Mouse (Mus musculus): ENCODE measurements around the gene Gnas. TPM values are rescaled to one million over a fixed set of nuclear protein-coding genes. Genes with fewer than 3 reads are reported as not detected.

Gene Gnas
- polyA plus RNA-seq (2012; rRNA removed), result 139 and 161 TPM in 2 replicates

- Histone ChIP-seq H3K4me1 (ENCODE audit: control insufficient read depth, insufficient read depth, low read length) (peaks cover 27% of the 10 kb centered on the region), H3K27ac (ENCODE audit: control insufficient read depth, insufficient read depth, low read depth, low read length) (no peak within 1 kb of the TSS), H3K4me3 (ENCODE audit: control insufficient read depth, low read depth, low read length) (peak within 1 kb of the TSS; percentile 20), H3K36me3 (ENCODE audit: control insufficient read depth, insufficient read depth, low read length) (no peaks in the 10 kb centered on the region; the same call in 1 of the 2 replicates), H3K27me3 (ENCODE audit: control insufficient read depth, insufficient read depth, low read length) (no peaks in the 10 kb centered on the region)
- no peak for TF ChIP-seq CTCF (IDR thresholded peaks at IDR 0.05; ENCODE audit: control insufficient read depth, insufficient read depth, insufficient replicate concordance, low read depth, low read length)
- TF ChIP-seq POLR2A (IDR thresholded peaks at IDR 0.05; ENCODE audit: control insufficient read depth, low read depth, low read length), result no peak
Observed at GRCm38 (mm10) chr2:174284011-174284410, at the start of gene Gnas. Gnas (plus strand) TSS chr2:174284320.

GRCm38 (mm10) chr2:174242431-174242830, 41.7 kb upstream of the Gnas start:
- TF ChIP-seq POLR2A (IDR thresholded peaks at IDR 0.05; ENCODE audit: control insufficient read depth, low read depth, low read length) (no peak), CTCF (IDR thresholded peaks at IDR 0.05; ENCODE audit: control insufficient read depth, insufficient read depth, insufficient replicate concordance, low read depth, low read length) (no peak)
- H3K4me1 ChIP-seq (ENCODE audit: control insufficient read depth, insufficient read depth, low read length), result no peaks in the 10 kb centered on the region
- H3K4me3 ChIP-seq (ENCODE audit: control insufficient read depth, low read depth, low read length), result no peak overlapping the region
- no peaks in the 10 kb centered on the region for H3K36me3 ChIP-seq (ENCODE audit: control insufficient read depth, insufficient read depth, low read length)
- no peak overlapping the region for H3K27ac ChIP-seq (ENCODE audit: control insufficient read depth, insufficient read depth, low read depth, low read length)
- no peaks in the 10 kb centered on the region for H3K27me3 ChIP-seq (ENCODE audit: control insufficient read depth, insufficient read depth, low read length)

- no peaks in the 10 kb centered on the region for H3K27me3 ChIP-seq (ENCODE audit: control insufficient read depth, insufficient read depth, low read length)
- H3K36me3 ChIP-seq (ENCODE audit: control insufficient read depth, insufficient read depth, low read length), result no peaks in the 10 kb centered on the region
- no peak overlapping the region for H3K4me3 ChIP-seq (ENCODE audit: control insufficient read depth, low read depth, low read length)
- no peaks in the 10 kb centered on the region for H3K4me1 ChIP-seq (ENCODE audit: control insufficient read depth, insufficient read depth, low read length)
- no peak for TF ChIP-seq POLR2A (IDR thresholded peaks at IDR 0.05; ENCODE audit: control insufficient read depth, low read depth, low read length)
- TF ChIP-seq CTCF (IDR thresholded peaks at IDR 0.05; ENCODE audit: control insufficient read depth, insufficient read depth, insufficient replicate concordance, low read depth, low read length), result no peak
- no peak overlapping the region for H3K27ac ChIP-seq (ENCODE audit: control insufficient read depth, insufficient read depth, low read depth, low read length)
Observed at GRCm38 (mm10) chr2:174251963-174252362, 32.2 kb upstream of the Gnas start.

- Histone ChIP-seq H3K4me1 (ENCODE audit: control insufficient read depth, insufficient read depth, low read length) (no peaks in the 10 kb centered on the region), H3K36me3 (ENCODE audit: control insufficient read depth, insufficient read depth, low read length) (no peaks in the 10 kb centered on the region), H3K4me3 (ENCODE audit: control insufficient read depth, low read depth, low read length) (no peak overlapping the region), H3K27ac (ENCODE audit: control insufficient read depth, insufficient read depth, low read depth, low read length) (no peak overlapping the region), H3K27me3 (ENCODE audit: control insufficient read depth, insufficient read depth, low read length) (no peaks in the 10 kb centered on the region)
- TF ChIP-seq CTCF (IDR thresholded peaks at IDR 0.05; ENCODE audit: control insufficient read depth, insufficient read depth, insufficient replicate concordance, low read depth, low read length), result no peak
- TF ChIP-seq POLR2A (IDR thresholded peaks at IDR 0.05; ENCODE audit: control insufficient read depth, low read depth, low read length), result no peak
Observed at GRCm38 (mm10) chr2:174257312-174257711, 26.8 kb upstream of the Gnas start.

- H3K4me3 ChIP-seq (ENCODE audit: control insufficient read depth, low read depth, low read length), result no peak overlapping the region
- TF ChIP-seq CTCF (IDR thresholded peaks at IDR 0.05; ENCODE audit: control insufficient read depth, insufficient read depth, insufficient replicate concordance, low read depth, low read length) (no peak), POLR2A (IDR thresholded peaks at IDR 0.05; ENCODE audit: control insufficient read depth, low read depth, low read length) (no peak)
- H3K36me3 ChIP-seq (ENCODE audit: control insufficient read depth, insufficient read depth, low read length), result no peaks in the 10 kb centered on the region
- H3K27ac ChIP-seq (ENCODE audit: control insufficient read depth, insufficient read depth, low read depth, low read length), result no peak overlapping the region
- no peaks in the 10 kb centered on the region for H3K27me3 ChIP-seq (ENCODE audit: control insufficient read depth, insufficient read depth, low read length)
- no peaks in the 10 kb centered on the region for H3K4me1 ChIP-seq (ENCODE audit: control insufficient read depth, insufficient read depth, low read length)
Observed at GRCm38 (mm10) chr2:174260004-174260403, 24.1 kb upstream of the Gnas start.

- Histone ChIP-seq H3K4me1 (ENCODE audit: control insufficient read depth, insufficient read depth, low read length) (no peaks in the 10 kb centered on the region), H3K27me3 (ENCODE audit: control insufficient read depth, insufficient read depth, low read length) (no peaks in the 10 kb centered on the region), H3K4me3 (ENCODE audit: control insufficient read depth, low read depth, low read length) (no peak overlapping the region), H3K27ac (ENCODE audit: control insufficient read depth, insufficient read depth, low read depth, low read length) (no peak overlapping the region), H3K36me3 (ENCODE audit: control insufficient read depth, insufficient read depth, low read length) (no peaks in the 10 kb centered on the region)
- no peak for TF ChIP-seq CTCF (IDR thresholded peaks at IDR 0.05; ENCODE audit: control insufficient read depth, insufficient read depth, insufficient replicate concordance, low read depth, low read length)
- TF ChIP-seq POLR2A (IDR thresholded peaks at IDR 0.05; ENCODE audit: control insufficient read depth, low read depth, low read length), result no peak
Observed at GRCm38 (mm10) chr2:174260908-174261800, 23.0 kb upstream of the Gnas start.

- Histone ChIP-seq H3K4me3 (ENCODE audit: control insufficient read depth, low read depth, low read length) (no peak overlapping the region), H3K4me1 (ENCODE audit: control insufficient read depth, insufficient read depth, low read length) (no peaks in the 10 kb centered on the region), H3K27ac (ENCODE audit: control insufficient read depth, insufficient read depth, low read depth, low read length) (no peak overlapping the region), H3K27me3 (ENCODE audit: control insufficient read depth, insufficient read depth, low read length) (no peaks in the 10 kb centered on the region), H3K36me3 (ENCODE audit: control insufficient read depth, insufficient read depth, low read length) (no peaks in the 10 kb centered on the region)
- TF ChIP-seq POLR2A (IDR thresholded peaks at IDR 0.05; ENCODE audit: control insufficient read depth, low read depth, low read length) (no peak), CTCF (IDR thresholded peaks at IDR 0.05; ENCODE audit: control insufficient read depth, insufficient read depth, insufficient replicate concordance, low read depth, low read length) (no peak)
Observed at GRCm38 (mm10) chr2:174261801-174262200, 22.3 kb upstream of the Gnas start.
